Mouse (Mus musculus) hindbrain, embryonic 16.5 days (tissue): Measurements from ENCODE around the gene Emp3. TPM values are rescaled to one million over a fixed set of nuclear protein-coding genes. Genes with fewer than 3 reads are reported as not detected.

Source experiments
- polyA plus RNA-seq: library from polyadenylated mRNA; unstranded; fragments of >200 nt; fragmentation: Nextera tagmentation; extraction: Ambion mirVana; gene quantifications from 2 replicates; pipeline ENCODE4 v1.2.1, GENCODE M21; 2015

Gene Emp3
- polyA plus RNA-seq, 1 experiment from 2014 or later: 33.2 TPM

Other genes with a start within 250 kb of the Emp3 start
- 0.84 and 0.94 TPM in 2 replicates for gene Ntn5, start 237.4 kb downstream of the Emp3 start, polyA plus RNA-seq
- 0.43 and 0.45 TPM in 2 replicates for gene Sec1, start 227.0 kb downstream of the Emp3 start, polyA plus RNA-seq
- gene Car11, start 221.6 kb downstream of the Emp3 start, polyA plus RNA-seq: 63.8 and 68.2 TPM in 2 replicates
- gene Dbp, start 216.3 kb downstream of the Emp3 start, polyA plus RNA-seq: 3.2 and 3.3 TPM in 2 replicates
- gene Rpl18, start 205.9 kb downstream of the Emp3 start, polyA plus RNA-seq: 508 and 537 TPM in 2 replicates
- gene Sphk2, start 203.4 kb downstream of the Emp3 start, polyA plus RNA-seq: 23.9 and 28.3 TPM in 2 replicates
- gene Fam83e, start 200.2 kb downstream of the Emp3 start, polyA plus RNA-seq: 0.37 and 0.44 TPM in 2 replicates
- gene Spaca4, start 195.6 kb downstream of the Emp3 start, polyA plus RNA-seq: not detected in 2 replicates
- gene Lmtk3, start 137.7 kb downstream of the Emp3 start, polyA plus RNA-seq: 17.2 and 21.3 TPM in 2 replicates
- gene Sult2b1, start 136.7 kb downstream of the Emp3 start, polyA plus RNA-seq: 5.1 and 6.6 TPM in 2 replicates
- 243 TPM in 2 replicates for gene Cyth2, start 106.8 kb downstream of the Emp3 start, polyA plus RNA-seq
- 1.2 TPM in 2 replicates for gene Kcnj14, start 96.6 kb downstream of the Emp3 start, polyA plus RNA-seq
- gene Grwd1, start 90.5 kb downstream of the Emp3 start, polyA plus RNA-seq: 44.0 and 46.7 TPM in 2 replicates
- gene Kdelr1, start 48.6 kb downstream of the Emp3 start, polyA plus RNA-seq: 54.5 and 55.7 TPM in 2 replicates
- 3.3 and 3.4 TPM in 2 replicates for gene Grin2d, start 43.0 kb downstream of the Emp3 start, polyA plus RNA-seq
- gene Syngr4, start 24.7 kb downstream of the Emp3 start, polyA plus RNA-seq: 0.22 TPM in 1 of 2 replicates, not detected in the other
- gene Tmem143, start 24.5 kb downstream of the Emp3 start, polyA plus RNA-seq: 6.5 and 8.2 TPM in 2 replicates
- 6.6 and 8.7 TPM in 2 replicates for gene Ccdc114, start 2.7 kb upstream of the Emp3 start, polyA plus RNA-seq
- gene Abcc6, start 108.9 kb upstream of the Emp3 start, polyA plus RNA-seq: 0.53 and 1.0 TPM in 2 replicates
- gene Nomo1, start 112.3 kb upstream of the Emp3 start, polyA plus RNA-seq: 47.3 TPM in 2 replicates
- 3.5 and 3.7 TPM in 2 replicates for gene Kcnj11, start 179.4 kb upstream of the Emp3 start, polyA plus RNA-seq